Mouse (Mus musculus): ENCODE data around the gene A930017K11Rik. TPM values are rescaled to one million over a fixed set of nuclear protein-coding genes. Genes with fewer than 3 reads are reported as not detected.

A930017K11Rik gene
- total RNA-seq, 2 experiments from 2014 or later = not detected

Other genes starting within 250 kb of the A930017K11Rik start
- 1 to 10 TPM; 1.7 to 2.1 TPM for gene Gng13, start 235.4 kb downstream of the A930017K11Rik start, total RNA-seq (2021)
- gene Chtf18, start 225.1 kb downstream of the A930017K11Rik start, total RNA-seq (2021) = 1 to 10 TPM; 1.1 to 4.4 TPM
- 1 to 10 TPM; 5.0 to 5.4 TPM for gene Rpusd1, start 224.9 kb downstream of the A930017K11Rik start, total RNA-seq (2021)
- gene Mslnl, start 216.5 kb downstream of the A930017K11Rik start, total RNA-seq (2021) = not detected
- 10 to 100 TPM; 30.0 to 34.5 TPM for gene Msln, start 198.2 kb downstream of the A930017K11Rik start, total RNA-seq (2021)
- gene Narfl, start 178.8 kb downstream of the A930017K11Rik start, total RNA-seq (2021) = 10 to 100 TPM; 44.8 TPM
- 10 to 100 TPM; 15.0 to 15.1 TPM for gene Haghl, start 166.9 kb downstream of the A930017K11Rik start, total RNA-seq (2021)
- gene Ccdc78, start 166.0 kb downstream of the A930017K11Rik start, total RNA-seq (2021) = under 1 TPM in 1 of 2 experiments, not detected in 1; 0.17 TPM
- gene Fam173a, start 159.7 kb downstream of the A930017K11Rik start, total RNA-seq (2021) = 10 to 100 TPM; 36.4 to 37.4 TPM
- not detected for gene AC134908.4, start 156.9 kb downstream of the A930017K11Rik start, total RNA-seq (2021)
- gene Metrn, start 155.4 kb downstream of the A930017K11Rik start, total RNA-seq (2021) = 10 to 100 TPM; 67.1 to 74.7 TPM
- 1 to 10 TPM in 1 of 2 experiments, under 1 TPM in 1; 1.00 to 1.2 TPM for gene Fbxl16, start 143.5 kb downstream of the A930017K11Rik start, total RNA-seq (2021)
- gene Wdr24, start 128.9 kb downstream of the A930017K11Rik start, total RNA-seq (2021) = 10 to 100 TPM; 10.5 to 11.0 TPM
- 10 to 100 TPM; 33.1 to 34.1 TPM for gene Jmjd8, start 123.7 kb downstream of the A930017K11Rik start, total RNA-seq (2021)
- 100 to 1,000 TPM; 106 to 109 TPM for gene Stub1, start 119.2 kb downstream of the A930017K11Rik start, total RNA-seq (2021)
- gene Rhbdl1, start 115.3 kb downstream of the A930017K11Rik start, total RNA-seq (2021) = 1 to 10 TPM; 2.5 to 3.1 TPM
- 1 to 10 TPM; 2.9 to 3.0 TPM for gene Gm20683, start 110.8 kb downstream of the A930017K11Rik start, total RNA-seq (2021)
- gene Rhot2, start 107.7 kb downstream of the A930017K11Rik start, total RNA-seq (2021) = 100 to 1,000 TPM; 103 to 105 TPM
- gene Wdr90, start 91.1 kb downstream of the A930017K11Rik start, total RNA-seq (2021) = 1 to 10 TPM; 5.2 to 5.7 TPM
- gene Mcrip2, start 83.8 kb downstream of the A930017K11Rik start, total RNA-seq (2021) = 100 to 1,000 TPM; 226 to 230 TPM
- gene Mettl26, start 77.5 kb downstream of the A930017K11Rik start, total RNA-seq (2021) = 10 to 100 TPM; 11.3 to 13.2 TPM
- under 1 TPM; 0.91 to 1.00 TPM for gene Wfikkn1, start 71.7 kb downstream of the A930017K11Rik start, total RNA-seq (2021)
- gene Rab40c, start 32.8 kb downstream of the A930017K11Rik start, total RNA-seq (2021) = 10 to 100 TPM; 14.4 to 20.0 TPM
- 10 to 100 TPM; 60.6 to 62.7 TPM for gene Pigq, start 7.6 kb downstream of the A930017K11Rik start, total RNA-seq (2021)
- gene Nhlrc4, start 7.6 kb downstream of the A930017K11Rik start, total RNA-seq (2021) = under 1 TPM in 1 of 2 experiments, not detected in 1; 0.17 TPM
- 10 to 100 TPM; 11.4 to 13.1 TPM for gene Capn15, start 33.2 kb upstream of the A930017K11Rik start, total RNA-seq (2021)
- 10 to 100 TPM; 22.7 to 25.3 TPM for gene Rab11fip3, start 117.0 kb upstream of the A930017K11Rik start, total RNA-seq (2021)
- 10 to 100 TPM; 10.9 to 13.0 TPM for gene Decr2, start 137.8 kb upstream of the A930017K11Rik start, total RNA-seq (2021)
- 1 to 10 TPM; 3.1 to 3.6 TPM for gene Nme4, start 143.0 kb upstream of the A930017K11Rik start, total RNA-seq (2021)
- gene Tmem8, start 160.7 kb upstream of the A930017K11Rik start, total RNA-seq (2021) = 1 to 10 TPM; 1.2 to 1.9 TPM
- 100 to 1,000 TPM; 100 to 115 TPM for gene Mrpl28, start 170.9 kb upstream of the A930017K11Rik start, total RNA-seq (2021)
- 10 to 100 TPM; 16.1 to 16.9 TPM for gene Axin1, start 186.1 kb upstream of the A930017K11Rik start, total RNA-seq (2021)
- not detected for gene Pdia2, start 246.5 kb upstream of the A930017K11Rik start, total RNA-seq (2021)

Data from heart, postnatal 14 days (tissue).